Mouse (Mus musculus): ENCODE results near the gene Dnajc28. TPM values are rescaled to one million over a fixed set of nuclear protein-coding genes. Genes with fewer than 3 reads are reported as not detected.
A peak's percentile ranks its signal among the peaks of the same experiment; 100 is the strongest.

Dnajc28 gene
- 5.6 and 6.1 TPM in 2 replicates for polyA plus RNA-seq (2014; fragmentation: Nextera tagmentation; extraction: Ambion mirVana)

DNA sequence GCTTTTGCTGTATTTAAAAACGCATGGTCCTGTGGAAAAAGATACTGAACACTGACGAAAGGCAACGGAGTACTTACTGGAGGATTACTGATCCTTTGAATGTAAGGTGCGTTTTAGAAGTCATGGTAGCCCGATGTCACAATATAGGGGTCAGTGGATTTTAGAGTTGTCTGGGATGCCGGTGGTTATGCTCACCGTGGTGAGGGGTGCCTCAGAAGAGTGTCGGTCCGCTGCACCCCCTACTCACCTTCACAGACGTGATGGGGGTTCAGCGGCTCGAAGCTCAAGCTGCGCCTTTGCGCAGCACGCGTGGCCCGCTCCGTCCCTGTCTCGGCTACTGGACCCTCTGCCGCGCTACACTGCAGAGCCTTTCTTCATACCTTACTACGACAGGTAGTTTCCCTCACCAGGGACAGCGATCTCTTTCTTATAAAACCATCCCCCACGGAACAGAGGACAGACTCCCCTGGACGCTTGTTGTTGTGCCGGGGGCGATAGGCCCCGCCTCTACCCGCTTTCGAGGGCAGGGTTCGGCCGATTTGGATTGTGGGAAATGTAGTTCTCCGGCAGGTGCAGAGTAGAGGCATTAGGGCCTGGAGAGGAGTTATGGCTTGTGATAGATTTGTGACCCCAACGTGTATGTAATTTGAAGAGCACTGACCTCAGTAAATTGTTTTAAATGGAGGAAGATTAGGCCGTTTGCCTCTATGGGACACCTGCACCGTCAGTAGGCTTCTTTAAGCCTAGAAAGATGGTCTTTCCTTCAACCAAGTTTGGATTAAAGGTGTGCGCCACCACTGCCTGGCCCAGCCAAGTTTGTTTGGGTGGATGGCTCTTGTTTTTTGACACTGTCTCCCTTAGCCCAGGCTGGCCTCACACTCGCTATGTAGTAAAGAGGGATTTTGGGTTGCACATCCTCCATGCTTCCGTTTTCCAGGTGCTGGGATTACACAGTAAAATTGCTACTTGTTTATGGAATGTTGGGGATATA, at the start of gene Dnajc28:
TSS of gene Dnajc28 (minus strand) at position 516 of the 991 bp plus-strand sequence.
- H3K4me1 ChIP-seq (replicated peaks; ENCODE audit: control insufficient read depth, insufficient read depth, low read length) = no peaks in the 10 kb centered on the region
- H3K4me3 ChIP-seq (ENCODE audit: low read depth, low read length) = peak within 1 kb of the TSS; percentile 72
- peaks cover 4% of the 10 kb centered on the region; the same call in 1 of the 2 replicates for H3K36me3 ChIP-seq (ENCODE audit: control insufficient read depth, insufficient read depth, low read length)
- no peak within 1 kb of the TSS for H3K27ac ChIP-seq (ENCODE audit: low read depth, low read length)
- 11% methylated on average over 39 of the region's 39 CpGs for WGBS
- peak within 1 kb of the TSS; percentile 76 for H3K9ac ChIP-seq (ENCODE audit: low read depth, low read length)
- H3K4me2 ChIP-seq (replicated peaks; ENCODE audit: low read depth, low read length) = peak within 1 kb of the TSS; percentile 76
- 0 out of 2 replicates have a peak, but pooled peaks cover 2% of the 10 kb centered on the region for H3K27me3 ChIP-seq (ENCODE audit: control insufficient read depth, insufficient read depth, low read length)
- no peaks in the 10 kb centered on the region for H3K9me3 ChIP-seq (ENCODE audit: control insufficient read depth, low read length)
- peak; percentile 94 for ATAC-seq (ENCODE audit: low FRiP score)
- peak; percentile 85 for DNase-seq (ENCODE audit: low spot score)

DNA sequence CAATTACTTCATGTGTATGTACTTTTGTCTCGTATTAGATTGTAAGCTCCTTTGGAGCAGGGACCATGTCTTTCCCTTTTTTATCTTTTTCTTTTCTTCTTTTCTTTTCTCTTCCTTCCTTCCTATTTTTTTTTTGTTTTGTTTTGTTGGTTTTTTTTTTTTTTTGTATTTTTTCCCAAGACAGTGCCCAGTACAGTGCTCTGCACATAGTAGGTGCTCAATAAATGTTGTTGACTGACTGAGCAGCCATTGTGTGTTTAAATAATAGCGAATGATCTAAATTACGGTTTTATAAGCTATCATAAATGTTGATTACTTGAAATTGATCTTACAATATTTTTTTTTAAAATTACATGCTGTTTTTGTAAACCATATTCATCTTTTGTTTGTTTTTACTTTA, 45.0 kb upstream of the Dnajc28 start:
- H3K27me3 ChIP-seq (ENCODE audit: control insufficient read depth, insufficient read depth, low read length) = no peaks in the 10 kb centered on the region
- H3K27ac ChIP-seq (ENCODE audit: low read depth, low read length) = no peak overlapping the region
- H3K9me3 ChIP-seq (ENCODE audit: control insufficient read depth, low read length) = no peaks in the 10 kb centered on the region
- H3K4me3 ChIP-seq (ENCODE audit: low read depth, low read length) = no peak overlapping the region
- H3K36me3 ChIP-seq (ENCODE audit: control insufficient read depth, insufficient read depth, low read length) = peaks cover 29% of the 10 kb centered on the region
- no peak overlapping the region for H3K4me2 ChIP-seq (replicated peaks; ENCODE audit: low read depth, low read length)
- no peak for ATAC-seq (ENCODE audit: low FRiP score)
- H3K9ac ChIP-seq (ENCODE audit: low read depth, low read length) = no peak overlapping the region
- WGBS = 95% methylated on average over 3 of the region's 3 CpGs
- H3K4me1 ChIP-seq (replicated peaks; ENCODE audit: control insufficient read depth, insufficient read depth, low read length) = no peaks in the 10 kb centered on the region
- no peak for DNase-seq (ENCODE audit: low spot score)

DNA sequence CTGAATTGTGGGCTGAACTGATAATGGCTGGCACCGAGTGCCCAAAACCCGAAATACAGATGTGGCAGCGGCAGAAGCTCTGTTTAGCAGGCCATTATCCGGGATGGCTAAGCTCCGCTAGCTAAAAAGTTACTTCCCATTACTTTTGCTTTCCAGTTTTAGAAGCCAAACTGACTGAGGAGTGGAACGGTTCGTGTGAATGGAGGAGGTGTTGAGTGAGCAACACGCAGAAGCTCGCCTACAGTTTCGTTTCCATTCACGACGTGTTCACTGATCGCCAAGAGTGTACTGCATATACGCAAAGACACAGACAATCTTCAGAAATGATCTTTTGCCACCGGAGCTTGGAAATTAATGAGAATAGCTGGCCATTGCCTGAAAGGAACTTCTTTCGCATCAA, 43.5 kb upstream of the Dnajc28 start:
- Histone ChIP-seq H3K9me3 (ENCODE audit: control insufficient read depth, low read length) (no peaks in the 10 kb centered on the region), H3K9ac (ENCODE audit: low read depth, low read length) (no peak overlapping the region), H3K27ac (ENCODE audit: low read depth, low read length) (no peak overlapping the region), H3K4me1 (replicated peaks; ENCODE audit: control insufficient read depth, insufficient read depth, low read length) (no peaks in the 10 kb centered on the region), H3K4me3 (ENCODE audit: low read depth, low read length) (no peak overlapping the region), H3K36me3 (ENCODE audit: control insufficient read depth, insufficient read depth, low read length) (peaks cover 43% of the 10 kb centered on the region), H3K27me3 (ENCODE audit: control insufficient read depth, insufficient read depth, low read length) (no peaks in the 10 kb centered on the region), H3K4me2 (replicated peaks; ENCODE audit: low read depth, low read length) (no peak overlapping the region)
- ATAC-seq (ENCODE audit: low FRiP score) (no peak), DNase-seq (ENCODE audit: low spot score) (no peak)
- WGBS = 95% methylated on average over 16 of the region's 16 CpGs

DNA sequence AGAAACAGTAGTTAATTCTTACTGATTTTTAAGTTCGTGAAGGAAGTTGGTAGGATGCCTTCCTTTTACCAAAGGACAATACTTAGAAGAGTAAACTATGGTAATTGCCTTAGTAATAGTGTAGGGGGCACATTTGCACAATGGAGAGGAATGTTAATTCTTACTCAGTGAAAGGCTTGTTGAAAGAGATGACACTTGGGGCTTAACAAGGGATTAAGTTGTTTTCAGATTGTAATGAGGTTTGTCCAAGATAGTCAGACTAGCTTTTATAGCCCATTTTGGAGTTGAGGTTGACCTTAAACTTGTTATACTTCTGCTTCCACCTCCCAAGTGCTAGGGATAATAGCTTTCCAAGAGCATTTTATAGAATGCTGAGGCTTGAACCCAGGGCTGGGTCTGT, 42.6 kb upstream of the Dnajc28 start:
- DNase-seq (ENCODE audit: low spot score) (no peak), ATAC-seq (ENCODE audit: low FRiP score) (no peak)
- Histone ChIP-seq H3K9me3 (ENCODE audit: control insufficient read depth, low read length) (no peaks in the 10 kb centered on the region), H3K4me2 (replicated peaks; ENCODE audit: low read depth, low read length) (no peak overlapping the region), H3K4me1 (replicated peaks; ENCODE audit: control insufficient read depth, insufficient read depth, low read length) (no peaks in the 10 kb centered on the region), H3K9ac (ENCODE audit: low read depth, low read length) (no peak overlapping the region), H3K4me3 (ENCODE audit: low read depth, low read length) (no peak overlapping the region), H3K27ac (ENCODE audit: low read depth, low read length) (no peak overlapping the region), H3K27me3 (ENCODE audit: control insufficient read depth, insufficient read depth, low read length) (no peaks in the 10 kb centered on the region), H3K36me3 (ENCODE audit: control insufficient read depth, insufficient read depth, low read length) (peaks cover 51% of the 10 kb centered on the region)
- WGBS = 79% methylated on average over 1 of the region's 1 CpGs

DNA sequence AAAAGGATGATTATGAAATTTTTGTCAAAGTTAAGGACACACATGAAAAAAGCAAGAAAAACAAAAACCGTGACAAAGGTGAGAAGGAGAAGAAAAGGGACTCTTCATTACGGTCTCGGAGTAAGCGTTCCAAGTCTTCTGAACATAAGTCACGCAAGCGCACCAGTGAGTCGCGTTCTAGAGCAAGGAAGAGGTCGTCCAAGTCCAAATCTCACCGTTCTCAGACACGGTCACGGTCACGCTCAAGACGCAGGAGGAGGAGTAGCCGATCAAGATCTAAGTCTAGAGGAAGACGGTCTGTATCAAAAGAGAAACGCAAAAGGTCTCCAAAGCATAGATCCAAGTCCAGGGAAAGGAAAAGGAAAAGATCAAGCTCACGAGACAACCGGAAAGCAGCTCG, 41.0 kb upstream of the Dnajc28 start:
- Histone ChIP-seq H3K4me1 (replicated peaks; ENCODE audit: control insufficient read depth, insufficient read depth, low read length) (no peaks in the 10 kb centered on the region), H3K4me2 (replicated peaks; ENCODE audit: low read depth, low read length) (no peak overlapping the region)
- WGBS = 98% methylated on average over 20 of the region's 20 CpGs

DNA sequence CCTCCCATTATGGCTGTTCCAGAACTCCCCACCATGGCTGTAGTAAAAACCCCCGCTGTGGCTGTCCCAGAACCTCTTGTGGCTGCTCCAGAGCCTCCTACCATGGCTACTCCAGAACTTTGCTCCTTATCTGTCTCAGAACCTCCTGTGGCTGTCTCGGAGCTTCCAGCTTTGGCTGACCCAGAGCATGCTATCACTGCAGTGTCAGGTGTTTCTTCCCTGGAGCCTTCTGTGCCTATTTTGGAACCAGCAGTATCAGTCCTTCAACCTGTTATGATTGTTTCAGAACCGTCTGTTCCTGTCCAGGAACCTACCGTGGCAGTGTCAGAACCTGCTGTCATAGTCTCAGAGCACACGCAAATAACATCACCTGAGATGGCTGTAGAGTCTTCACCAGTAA, 39.6 kb upstream of the Dnajc28 start:
- Histone ChIP-seq H3K36me3 (ENCODE audit: control insufficient read depth, insufficient read depth, low read length) (peaks cover 60% of the 10 kb centered on the region), H3K9ac (ENCODE audit: low read depth, low read length) (no peak overlapping the region), H3K27ac (ENCODE audit: low read depth, low read length) (no peak overlapping the region), H3K4me1 (replicated peaks; ENCODE audit: control insufficient read depth, insufficient read depth, low read length) (no peaks in the 10 kb centered on the region), H3K9me3 (ENCODE audit: control insufficient read depth, low read length) (no peaks in the 10 kb centered on the region), H3K4me3 (ENCODE audit: low read depth, low read length) (no peak overlapping the region), H3K27me3 (ENCODE audit: control insufficient read depth, insufficient read depth, low read length) (no peaks in the 10 kb centered on the region), H3K4me2 (replicated peaks; ENCODE audit: low read depth, low read length) (no peak overlapping the region)
- no peak for DNase-seq (ENCODE audit: low spot score)
- ATAC-seq (ENCODE audit: low FRiP score) = no peak
- WGBS = 95% methylated on average over 5 of the region's 5 CpGs

More for the DNA sequence above, 41.0 kb upstream of the Dnajc28 start:
- DNase-seq (ENCODE audit: low spot score) = no peak
- H3K4me3 ChIP-seq (ENCODE audit: low read depth, low read length) = no peak overlapping the region
- peaks cover 61% of the 10 kb centered on the region for H3K36me3 ChIP-seq (ENCODE audit: control insufficient read depth, insufficient read depth, low read length)
- no peaks in the 10 kb centered on the region for H3K27me3 ChIP-seq (ENCODE audit: control insufficient read depth, insufficient read depth, low read length)
- H3K9me3 ChIP-seq (ENCODE audit: control insufficient read depth, low read length) = no peaks in the 10 kb centered on the region
- no peak overlapping the region for H3K9ac ChIP-seq (ENCODE audit: low read depth, low read length)
- ATAC-seq (ENCODE audit: low FRiP score) = no peak
- H3K27ac ChIP-seq (ENCODE audit: low read depth, low read length) = no peak overlapping the region

DNA sequence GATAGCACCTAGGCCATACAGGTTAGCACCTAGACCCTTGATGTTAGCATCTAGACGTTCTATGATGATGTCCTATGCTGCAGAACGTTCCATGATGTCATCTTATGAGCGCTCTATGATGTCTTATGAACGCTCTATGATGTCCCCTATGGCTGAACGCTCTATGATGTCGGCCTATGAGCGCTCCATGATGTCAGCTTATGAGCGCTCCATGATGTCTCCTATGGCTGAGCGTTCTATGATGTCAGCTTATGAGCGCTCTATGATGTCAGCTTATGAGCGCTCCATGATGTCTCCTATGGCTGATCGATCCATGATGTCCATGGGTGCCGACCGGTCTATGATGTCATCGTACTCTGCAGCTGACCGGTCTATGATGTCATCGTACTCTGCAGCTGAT, 38.5 kb upstream of the Dnajc28 start:
- DNase-seq (ENCODE audit: low spot score) = no peak
- Histone ChIP-seq H3K4me2 (replicated peaks; ENCODE audit: low read depth, low read length) (no peak overlapping the region), H3K27me3 (ENCODE audit: control insufficient read depth, insufficient read depth, low read length) (no peaks in the 10 kb centered on the region), H3K4me3 (ENCODE audit: low read depth, low read length) (no peak overlapping the region), H3K36me3 (ENCODE audit: control insufficient read depth, insufficient read depth, low read length) (peaks cover 57% of the 10 kb centered on the region), H3K9ac (ENCODE audit: low read depth, low read length) (no peak overlapping the region), H3K9me3 (ENCODE audit: control insufficient read depth, low read length) (no peaks in the 10 kb centered on the region), H3K27ac (ENCODE audit: low read depth, low read length) (no peak overlapping the region), H3K4me1 (replicated peaks; ENCODE audit: control insufficient read depth, insufficient read depth, low read length) (no peaks in the 10 kb centered on the region)
- WGBS = 98% methylated on average over 17 of the region's 17 CpGs
- ATAC-seq (ENCODE audit: low FRiP score) = no peak

DNA sequence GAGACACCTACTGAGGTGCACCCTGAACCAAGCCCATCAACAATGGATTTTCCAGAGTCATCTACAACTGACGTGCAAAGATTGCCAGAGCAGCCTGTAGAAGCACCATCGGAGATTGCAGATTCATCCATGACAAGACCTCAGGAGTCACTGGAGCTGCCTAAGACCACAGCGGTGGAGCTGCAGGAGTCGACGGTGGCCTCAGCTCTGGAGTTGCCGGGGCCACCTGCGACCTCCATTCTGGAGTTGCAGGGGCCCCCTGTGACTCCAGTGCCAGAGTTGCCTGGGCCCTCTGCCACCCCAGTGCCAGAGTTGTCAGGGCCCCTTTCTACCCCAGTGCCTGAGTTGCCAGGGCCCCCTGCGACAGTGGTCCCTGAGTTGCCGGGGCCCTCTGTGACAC, 36.5 kb upstream of the Dnajc28 start:
- ATAC-seq (ENCODE audit: low FRiP score) (no peak), DNase-seq (ENCODE audit: low spot score) (no peak)
- no peaks in the 10 kb centered on the region for H3K4me1 ChIP-seq (replicated peaks; ENCODE audit: control insufficient read depth, insufficient read depth, low read length)
- no peaks in the 10 kb centered on the region for H3K27me3 ChIP-seq (ENCODE audit: control insufficient read depth, insufficient read depth, low read length)
- no peak overlapping the region for H3K4me3 ChIP-seq (ENCODE audit: low read depth, low read length)
- WGBS = 100% methylated on average over 9 of the region's 9 CpGs
- no peak overlapping the region for H3K9ac ChIP-seq (ENCODE audit: low read depth, low read length)
- H3K36me3 ChIP-seq (ENCODE audit: control insufficient read depth, insufficient read depth, low read length) = peaks cover 57% of the 10 kb centered on the region
- H3K27ac ChIP-seq (ENCODE audit: low read depth, low read length) = no peak overlapping the region
- H3K9me3 ChIP-seq (ENCODE audit: control insufficient read depth, low read length) = no peaks in the 10 kb centered on the region
- H3K4me2 ChIP-seq (replicated peaks; ENCODE audit: low read depth, low read length) = no peak overlapping the region

DNA sequence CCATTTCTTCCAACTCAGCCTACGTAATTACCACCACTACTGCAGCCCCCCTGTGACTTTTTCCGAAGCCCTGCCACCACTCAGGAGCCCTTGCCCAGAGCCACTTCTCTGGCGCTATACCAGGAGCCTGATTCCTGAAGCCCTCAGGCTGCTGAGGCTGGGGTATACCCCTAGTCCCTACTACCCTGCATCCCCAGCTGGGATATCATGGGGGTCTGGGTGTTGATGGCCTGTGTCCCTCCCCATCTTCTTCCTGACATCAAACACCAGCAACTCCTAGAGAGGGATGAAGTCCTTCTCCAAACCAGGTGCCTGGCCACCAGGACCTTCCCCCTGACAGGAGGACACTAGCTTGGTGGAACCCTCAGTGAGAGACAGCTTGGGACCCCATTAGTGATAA, 33.4 kb upstream of the Dnajc28 start:
- no peak overlapping the region for H3K4me2 ChIP-seq (replicated peaks; ENCODE audit: low read depth, low read length)
- H3K27ac ChIP-seq (ENCODE audit: low read depth, low read length) = no peak overlapping the region
- DNase-seq (ENCODE audit: low spot score) = no peak
- no peak overlapping the region for H3K4me3 ChIP-seq (ENCODE audit: low read depth, low read length)
- peaks cover 29% of the 10 kb centered on the region for H3K36me3 ChIP-seq (ENCODE audit: control insufficient read depth, insufficient read depth, low read length)
- ATAC-seq (ENCODE audit: low FRiP score) = no peak
- 94% methylated on average over 3 of the region's 3 CpGs for WGBS
- no peaks in the 10 kb centered on the region for H3K9me3 ChIP-seq (ENCODE audit: control insufficient read depth, low read length)
- H3K9ac ChIP-seq (ENCODE audit: low read depth, low read length) = no peak overlapping the region
- H3K4me1 ChIP-seq (replicated peaks; ENCODE audit: control insufficient read depth, insufficient read depth, low read length) = 0 out of 2 replicates have a peak, but pooled peaks cover 2% of the 10 kb centered on the region
- H3K27me3 ChIP-seq (ENCODE audit: control insufficient read depth, insufficient read depth, low read length) = no peaks in the 10 kb centered on the region
